ENCODE assay signal across 27 mouse cellular contexts in genomic region chrX:161006272-161006671, GRCm38 (mm10).
"Had no signal": no experiment of that assay in that cellular context is flagged by ENCODE, and none has a peak within 500 bp of the region (broad histone marks: within the 10 kb centered on the region; RNA-seq: fewer than 3 reads in every experiment).

No protein-coding gene starts in this region.

- H3K9me3 ChIP-seq: heart, embryonic 13.5 days; heart, embryonic 15.5 days; hindbrain, embryonic 13.5 days; hindbrain, embryonic 15.5 days; kidney, embryonic 15.5 days; limb, embryonic 13.5 days; limb, embryonic 15.5 days; liver, embryonic 12.5 days had no signal

- H3K27ac ChIP-seq: heart, adult 2 months; heart, embryonic 13.5 days; heart, embryonic 15.5 days; hindbrain, embryonic 13.5 days; hindbrain, embryonic 15.5 days; hindbrain, postnatal 0 days; kidney, embryonic 15.5 days; kidney, postnatal 0 days; limb, embryonic 13.5 days; limb, embryonic 15.5 days; liver, embryonic 12.5 days; liver, embryonic 14.5 days had no signal

- H3K4me3 ChIP-seq: heart, adult 2 months; heart, embryonic 13.5 days; heart, embryonic 15.5 days; hindbrain, embryonic 13.5 days; hindbrain, embryonic 15.5 days; kidney, embryonic 15.5 days; limb, embryonic 13.5 days; limb, embryonic 15.5 days; liver, embryonic 12.5 days had no signal

- DNase-seq: gastrocnemius, postnatal 14 days; gastrocnemius, postnatal 36 days; heart, adult 11 months; heart, adult 2 months; heart, postnatal 14 days; heart, postnatal 36 days; kidney, adult 11 months; kidney, adult 2 months; kidney, adult 9 months; kidney, postnatal 14 days; kidney, postnatal 36 days; layer of hippocampus, adult 9-11 months; layer of hippocampus, postnatal 36 days; left cerebral cortex, postnatal 4 days had no signal

- H3K27me3 ChIP-seq: heart, embryonic 15.5 days had no signal

- H3K4me1 ChIP-seq: heart, embryonic 13.5 days; heart, embryonic 15.5 days; hindbrain, embryonic 13.5 days; hindbrain, embryonic 15.5 days; kidney, embryonic 15.5 days; limb, embryonic 13.5 days; limb, embryonic 15.5 days; liver, embryonic 12.5 days had no signal

- H3K4me2 ChIP-seq: heart, embryonic 11.5 days; heart, embryonic 13.5 days; heart, embryonic 15.5 days; hindbrain, embryonic 13.5 days; hindbrain, embryonic 15.5 days; kidney, embryonic 15.5 days; limb, embryonic 13.5 days; limb, embryonic 15.5 days; liver, embryonic 12.5 days had no signal

- ATAC-seq: hindbrain, postnatal 0 days; intestine, embryonic 16.5 days; liver, embryonic 12.5 days had no signal

- H3K36me3 ChIP-seq: heart, embryonic 13.5 days; heart, embryonic 15.5 days; hindbrain, embryonic 13.5 days; hindbrain, embryonic 15.5 days; kidney, embryonic 15.5 days; limb, embryonic 13.5 days; limb, embryonic 15.5 days; liver, embryonic 12.5 days had no signal

- H3K9ac ChIP-seq: heart, embryonic 13.5 days; heart, embryonic 15.5 days; hindbrain, embryonic 13.5 days; hindbrain, embryonic 15.5 days; kidney, embryonic 15.5 days; limb, embryonic 13.5 days; limb, embryonic 15.5 days; liver, embryonic 12.5 days; liver, embryonic 14.5 days had no signal
